Mouse (Mus musculus) CD8-positive naive resting alpha-beta T cell, adult 2 months (primary cell): ENCODE data around the gene Foxj2.

ENCODE experiments used
- DNase-seq, 2 experiments: peaks; one replicate each; pipeline ENCODE4 v3.0.0; 2022; ENCODE audit warnings: low read depth in 2 of 2, low spot score in 2 of 2

The Foxj2 gene

GRCm38 (mm10) chr6:122819306-122820070, at the start of gene Foxj2:
TSS of gene Foxj2 (plus strand) at chr6:122819914.
- DNase-seq, result peak; percentile 37 to 42

GRCm38 (mm10) chr6:122770760-122771315, 48.9 kb upstream of the Foxj2 start:
- no peak for DNase-seq

DNA sequence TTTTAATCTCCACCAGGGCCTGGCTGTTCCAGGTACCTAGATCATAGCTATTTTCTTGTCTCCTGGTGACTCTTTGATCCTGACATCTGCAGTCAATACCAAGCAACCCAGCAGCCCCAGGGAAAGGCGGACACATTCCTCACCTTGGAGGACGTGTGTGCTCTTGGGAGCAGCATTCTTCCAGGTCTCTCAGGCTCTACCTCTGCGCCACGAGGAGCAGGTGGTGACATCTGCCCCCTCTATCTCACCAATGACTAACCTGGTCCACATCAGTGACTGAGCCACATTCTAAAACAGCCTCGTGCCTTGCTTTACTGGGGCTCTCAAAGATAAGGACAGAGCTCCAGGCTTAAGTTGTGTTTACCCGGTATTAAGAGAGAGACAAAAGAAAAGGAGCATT, 47.0 kb upstream of the Foxj2 start:
- DNase-seq, result no peak

- no peak for DNase-seq
These were observed 45.4 kb upstream of the Foxj2 start for GRCm38 (mm10) chr6:122774345-122774744.

- DNase-seq, result no peak
These were observed 43.7 kb upstream of the Foxj2 start for GRCm38 (mm10) chr6:122776040-122776439.

GRCm38 (mm10) chr6:122779916-122780315, 39.8 kb upstream of the Foxj2 start:
- DNase-seq, result no peak

- DNase-seq, result no peak
These were observed 38.5 kb upstream of the Foxj2 start for GRCm38 (mm10) chr6:122781167-122781566.

DNA sequence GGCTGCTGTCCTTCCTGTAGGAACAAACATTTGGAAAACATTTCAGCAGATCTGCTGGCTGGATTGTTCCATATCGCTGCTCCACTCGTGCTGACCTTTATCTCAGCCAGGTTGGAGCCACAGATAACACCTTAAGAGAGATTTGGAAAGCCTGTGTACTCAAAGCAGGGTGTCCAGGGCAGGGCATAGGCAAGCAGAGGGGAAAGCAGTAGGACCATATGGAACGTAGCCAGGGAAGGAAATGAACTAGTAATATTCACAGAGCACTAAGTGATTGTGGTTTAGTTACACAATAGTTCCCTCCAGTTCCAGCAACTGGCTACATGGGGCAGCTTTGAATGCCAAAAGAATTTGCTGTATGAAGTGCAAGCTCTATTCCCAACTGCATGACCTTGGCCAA, 37.5 kb upstream of the Foxj2 start:
- DNase-seq, result no peak

DNA sequence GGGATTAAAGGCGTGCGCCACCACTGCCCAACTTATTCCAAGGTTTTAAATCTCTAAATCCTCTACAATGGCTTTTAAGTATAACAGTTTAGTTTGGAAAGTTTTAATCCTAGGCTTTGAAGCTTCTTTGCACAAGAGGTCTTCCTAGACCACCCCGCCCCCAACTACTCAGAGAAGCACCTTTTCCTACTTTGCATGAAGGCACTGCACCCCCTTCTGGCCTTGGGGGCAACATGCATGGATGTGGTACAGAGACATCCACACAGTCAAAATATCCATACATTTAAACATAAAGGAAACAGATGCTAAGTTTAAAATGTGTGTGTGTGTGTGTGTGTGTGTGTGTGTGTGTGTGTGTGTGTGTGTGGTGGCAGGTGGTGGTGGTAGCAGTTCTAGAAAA, 34.8 kb upstream of the Foxj2 start:
- DNase-seq, result no peak

DNA sequence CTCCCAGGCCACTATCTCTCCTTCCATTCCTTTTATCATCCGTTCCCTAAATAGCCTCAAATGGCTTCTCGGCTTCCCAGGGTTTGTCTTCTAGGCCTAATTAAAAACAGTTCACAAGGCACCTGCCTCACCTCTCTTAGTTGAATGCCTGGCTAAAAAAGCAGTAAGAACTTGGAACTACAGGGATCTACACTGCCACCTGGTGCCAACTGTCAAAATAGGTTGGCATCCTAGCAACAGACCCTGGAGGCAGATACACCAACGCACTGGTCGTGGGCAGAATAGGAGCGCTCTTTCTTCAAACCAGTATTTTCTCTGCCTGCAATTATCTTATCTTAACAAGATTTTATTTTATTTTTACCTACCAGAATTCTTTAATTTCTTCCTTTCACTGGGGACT, 33.4 kb upstream of the Foxj2 start:
- DNase-seq, result peak; percentile 45 to 68

- no peak for DNase-seq
These were observed 24.3 kb upstream of the Foxj2 start for GRCm38 (mm10) chr6:122795254-122795935.

DNA sequence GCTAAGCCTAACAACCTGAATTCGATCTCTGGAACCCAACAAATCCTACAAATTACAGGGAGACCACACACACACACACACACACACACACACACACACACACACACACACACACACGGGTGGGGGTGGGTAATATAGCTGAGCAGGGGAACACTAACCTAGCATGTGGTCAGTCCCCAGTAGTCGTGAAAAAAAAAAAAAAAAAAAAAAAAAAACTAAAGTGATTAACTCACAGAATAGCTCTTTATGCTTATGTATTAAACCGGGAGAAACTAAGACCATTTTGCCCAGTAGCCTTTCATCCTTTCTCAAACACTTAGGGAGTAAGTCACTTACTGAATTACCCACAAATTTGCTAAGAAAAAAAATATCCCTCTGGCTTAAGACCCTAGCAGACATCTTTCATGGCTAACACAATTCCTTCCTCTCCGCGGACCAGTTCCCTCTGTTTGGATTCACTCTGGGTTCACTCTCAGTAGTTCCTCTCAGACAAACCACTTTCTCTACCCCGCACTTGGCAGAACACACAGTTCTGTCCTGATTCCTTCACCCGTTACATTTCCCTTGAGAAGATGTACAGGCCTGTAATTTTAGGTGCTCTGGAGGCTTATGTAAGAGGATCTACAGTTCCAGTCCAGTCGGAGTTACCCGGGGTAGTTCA, 18.9 kb upstream of the Foxj2 start:
- no peak for DNase-seq

- peak in 1 of 2 experiments; percentile 30 for DNase-seq
These were observed 18.4 kb upstream of the Foxj2 start, which contains the start of gene Slc2a3 for GRCm38 (mm10) chr6:122801301-122801800. TSS of gene Slc2a3 (minus strand) at chr6:122801640.

DNA sequence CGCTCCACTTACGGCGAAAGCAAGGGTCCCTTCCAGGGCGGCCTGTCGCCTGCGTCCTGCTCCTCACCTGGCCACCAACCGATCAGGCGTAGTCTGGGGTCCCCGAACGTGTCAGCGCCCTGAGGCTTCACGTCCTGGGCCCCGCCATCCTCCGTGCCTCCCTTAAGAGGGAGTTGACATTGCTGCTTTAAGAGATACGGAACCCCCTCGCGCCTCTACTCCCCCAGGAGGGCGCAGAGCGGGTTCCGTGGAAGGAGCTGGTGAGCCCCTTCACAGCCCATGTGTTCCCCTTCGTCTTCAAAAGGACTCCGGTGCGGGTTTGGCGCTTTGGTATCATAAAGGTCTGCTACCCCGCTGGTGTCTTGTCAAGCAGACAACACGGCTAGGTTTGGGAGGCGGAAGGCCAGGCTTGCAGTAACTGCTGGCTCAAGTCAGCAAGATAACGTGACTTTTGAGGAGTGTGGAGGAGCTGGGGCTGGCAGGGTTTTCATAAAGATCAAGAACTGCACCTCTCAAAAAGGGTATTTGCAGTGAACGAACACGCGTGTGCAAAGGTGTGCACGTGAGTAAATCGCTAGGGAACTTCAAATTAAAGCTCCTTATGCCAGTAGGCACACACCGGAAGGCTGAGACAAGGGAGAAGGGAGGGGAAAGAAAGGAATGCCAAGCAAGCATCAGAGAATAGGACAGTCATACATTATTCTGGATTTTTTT, 17.8 kb upstream of the Foxj2 start:
- DNase-seq, result peak; percentile 48 to 58

DNA sequence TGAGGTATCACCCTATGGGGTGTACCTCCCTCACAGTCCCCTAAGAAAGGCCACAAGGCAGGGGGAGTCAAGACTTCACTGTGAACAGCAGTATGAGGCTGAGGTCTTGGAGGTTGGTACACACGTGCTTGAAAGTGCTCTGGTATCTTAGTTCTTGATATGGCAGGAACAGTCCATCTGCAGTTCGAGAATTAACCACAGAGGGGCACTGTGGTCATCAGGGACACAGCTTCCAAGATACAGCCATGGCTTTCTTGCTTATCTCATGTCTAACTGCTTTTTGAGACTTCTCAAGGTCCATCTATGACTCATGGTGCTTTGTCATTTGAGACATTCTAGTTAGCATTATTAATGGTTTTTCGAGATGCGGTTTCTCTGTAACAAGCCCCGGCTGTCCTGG, 15.3 kb upstream of the Foxj2 start:
- DNase-seq, result peak; percentile 73 to 86

DNA sequence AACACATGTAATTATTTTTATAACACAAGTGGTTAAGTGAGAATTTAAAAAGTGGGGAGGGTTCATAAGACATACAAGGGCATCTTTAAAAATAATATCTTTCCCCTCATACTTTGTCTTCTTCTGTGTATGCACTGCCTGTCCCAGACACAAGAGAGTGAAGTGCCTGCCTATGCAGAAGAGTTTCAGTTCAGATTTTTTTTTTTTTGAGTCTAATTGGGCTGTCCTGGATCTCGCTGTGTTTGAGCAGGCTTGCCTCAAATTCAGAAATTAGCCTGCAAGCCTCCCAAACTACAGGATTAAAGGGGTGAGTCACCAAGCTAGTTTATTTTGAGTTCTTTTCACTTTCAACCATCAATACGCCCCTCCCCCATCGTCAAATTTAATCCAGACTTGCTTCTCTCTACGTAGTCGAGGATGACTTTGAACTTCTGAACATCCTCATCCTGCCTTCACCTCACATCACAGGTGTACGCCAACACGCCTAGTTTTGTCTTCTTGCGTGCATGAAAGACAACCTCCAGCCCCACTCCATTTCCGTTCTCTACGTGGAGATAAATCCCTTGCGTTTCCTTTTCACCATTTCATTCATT, 9.6 kb upstream of the Foxj2 start:
- DNase-seq, result peak in 1 of 2 experiments; percentile 80

GRCm38 (mm10) chr6:122810615-122811279, 9.0 kb upstream of the Foxj2 start:
- peak; percentile 92 for DNase-seq

DNA sequence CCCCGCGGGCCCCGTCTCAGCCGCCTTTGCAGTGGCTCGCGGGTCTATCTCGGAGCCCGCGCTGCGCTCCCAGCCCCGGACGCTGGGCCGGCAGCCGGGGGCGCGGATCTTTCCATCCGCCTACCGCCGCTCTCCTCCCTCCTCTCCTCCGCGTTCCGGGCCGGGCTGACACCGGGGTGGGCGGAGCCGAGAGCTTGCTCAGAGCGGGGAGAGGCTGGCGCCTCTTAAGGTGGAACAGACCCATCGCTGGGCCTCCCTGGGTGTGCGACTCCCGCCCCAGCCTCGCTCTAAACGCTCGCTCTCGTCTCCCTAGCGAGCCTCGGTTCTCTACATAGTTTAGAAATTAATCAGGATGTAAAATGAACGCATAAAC, 8.4 kb upstream of the Foxj2 start:
- peak; percentile 87 to 90 for DNase-seq

DNA sequence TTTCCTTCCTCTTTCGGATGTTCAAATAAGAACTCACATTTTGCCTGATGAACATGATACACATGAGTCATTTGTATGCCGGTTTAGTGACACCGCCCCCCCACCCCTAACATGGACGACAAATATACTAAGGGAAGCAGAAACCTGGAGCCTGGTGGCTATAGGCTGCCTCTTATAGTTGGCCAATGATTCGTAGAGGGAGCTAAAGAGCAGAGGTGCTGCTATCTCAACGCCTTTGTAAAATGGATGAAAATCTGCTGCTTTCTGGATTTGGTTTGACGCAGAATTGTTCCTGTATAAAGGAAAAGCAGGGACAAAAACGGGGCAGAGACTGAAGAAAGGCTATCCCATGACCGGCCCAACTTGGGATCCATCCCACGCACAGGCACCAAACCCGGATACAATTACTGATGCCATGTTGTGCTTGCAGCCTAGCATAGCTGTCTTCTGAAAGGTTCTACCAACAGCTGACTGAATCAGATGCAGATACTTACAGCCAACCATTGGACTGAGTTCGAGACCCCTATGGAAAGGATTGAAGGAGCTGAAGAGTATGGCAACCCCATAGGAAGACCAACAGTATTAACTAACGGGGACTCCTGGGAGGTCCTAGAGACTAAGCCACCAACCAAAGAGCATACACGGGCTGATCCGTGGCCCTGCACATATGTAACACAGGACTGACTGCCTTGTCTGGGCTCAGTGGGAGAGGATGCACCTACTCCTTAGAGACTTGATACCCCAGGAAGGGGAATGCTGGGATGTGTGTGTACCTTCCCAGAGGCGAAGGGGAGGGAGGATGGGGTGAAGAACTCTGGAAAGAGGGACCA, 7.7 kb upstream of the Foxj2 start:
- DNase-seq, result peak; percentile 48 to 60
